21 mouse cellular contexts compared by ENCODE assay signal in genomic region chr14:47942671-47943070, GRCm38 (mm10).
"Had no signal": no experiment of that assay in that cellular context is flagged by ENCODE, and none has a peak within 500 bp of the region (broad histone marks: within the 10 kb centered on the region; RNA-seq: fewer than 3 reads in every experiment).

No protein-coding gene starts in this region.

- H3K27me3 ChIP-seq: heart, embryonic 12.5 days; hindbrain, embryonic 13.5 days; hindbrain, embryonic 15.5 days; limb, embryonic 13.5 days; limb, embryonic 15.5 days; liver, embryonic 12.5 days had no signal

- H3K9ac ChIP-seq: heart, embryonic 12.5 days; hindbrain, embryonic 13.5 days; hindbrain, embryonic 15.5 days; limb, embryonic 13.5 days; limb, embryonic 15.5 days; liver, embryonic 12.5 days; liver, embryonic 14.5 days had no signal

- H3K36me3 ChIP-seq: heart, embryonic 10.5 days; heart, embryonic 12.5 days; hindbrain, embryonic 13.5 days; hindbrain, embryonic 15.5 days; limb, embryonic 13.5 days; limb, embryonic 15.5 days; liver, embryonic 12.5 days had no signal

- H3K9me3 ChIP-seq: heart, embryonic 10.5 days; heart, embryonic 12.5 days; hindbrain, embryonic 13.5 days; hindbrain, embryonic 15.5 days; limb, embryonic 13.5 days; limb, embryonic 15.5 days had no signal

- DNase-seq: gastrocnemius, adult 2 months; gastrocnemius, postnatal 10 days; gastrocnemius, postnatal 25 days; heart, adult 18-20 months; heart, postnatal 10 days; kidney, adult 18-20 months; kidney, postnatal 14 days; layer of hippocampus, adult 9-11 months; layer of hippocampus, postnatal 36 days; left cerebral cortex, postnatal 4 days had no signal

- H3K4me3 ChIP-seq: gastrocnemius, adult 2 months; heart, embryonic 10.5 days; heart, embryonic 12.5 days; hindbrain, embryonic 13.5 days; hindbrain, embryonic 15.5 days; limb, embryonic 13.5 days; limb, embryonic 15.5 days; liver, embryonic 12.5 days had no signal

- H3K4me2 ChIP-seq: heart, embryonic 12.5 days; hindbrain, embryonic 13.5 days; hindbrain, embryonic 15.5 days; limb, embryonic 13.5 days; limb, embryonic 15.5 days; liver, embryonic 12.5 days had no signal

- H3K4me1 ChIP-seq: heart, embryonic 10.5 days; heart, embryonic 12.5 days; hindbrain, embryonic 15.5 days; limb, embryonic 13.5 days; limb, embryonic 15.5 days; liver, embryonic 12.5 days had no signal

- ATAC-seq: hindbrain, postnatal 0 days; intestine, embryonic 16.5 days; liver, embryonic 12.5 days had no signal

- H3K27ac ChIP-seq: gastrocnemius, adult 2 months; heart, embryonic 10.5 days; hindbrain, embryonic 13.5 days; hindbrain, embryonic 15.5 days; hindbrain, postnatal 0 days; kidney, postnatal 0 days; limb, embryonic 13.5 days; limb, embryonic 15.5 days; liver, embryonic 12.5 days; liver, embryonic 14.5 days had no signal
